Mouse (Mus musculus) stomach, postnatal 0 days (tissue): ENCODE measurements around the gene Gpc3.

Source experiments
- CTCF ChIP-seq: IDR thresholded peaks from 2 replicates; pipeline ENCODE4 v1.5.1; 2016; ENCODE audit warnings: antibody characterized with exemption, low read depth, mild to moderate bottlenecking, moderate library complexity
- EP300 ChIP-seq: optimal IDR thresholded peaks from 2 replicates; pipeline ENCODE3; 2016; ENCODE audit warnings: antibody characterized with exemption

- TF ChIP-seq CTCF (no peak), EP300 (no peak)
Observed at GRCm38 (mm10) chrX:52637419-52637818, 23.7 kb upstream of the Gpc3 start.
